Mouse (Mus musculus): ENCODE results near the gene Zcchc3. TPM values are rescaled to one million over a fixed set of nuclear protein-coding genes. Genes with fewer than 3 reads are reported as not detected.

Zcchc3 gene
- polyA plus RNA-seq, 1 experiment from 2014 or later = 42.9 TPM

- H3K4me1 ChIP-seq (replicated peaks; ENCODE audit: control insufficient read depth, insufficient read depth, low read length) = peaks cover 13% of the 10 kb centered on the region
- H3K9me3 ChIP-seq (ENCODE audit: control insufficient read depth, low read length) = no peaks in the 10 kb centered on the region
- ATAC-seq (ENCODE audit: low FRiP score) = no peak
- peak; percentile 45 for DNase-seq (ENCODE audit: low spot score)
- H3K4me2 ChIP-seq (replicated peaks; ENCODE audit: low read depth, low read length) = peak overlapping the region; percentile 91
- H3K36me3 ChIP-seq (ENCODE audit: control insufficient read depth, insufficient read depth, low read length) = no peaks in the 10 kb centered on the region
- 1% methylated on average over 21 of the region's 21 CpGs for WGBS
- peak overlapping the region; percentile 99 for H3K9ac ChIP-seq (ENCODE audit: low read depth, low read length)
- no peaks in the 10 kb centered on the region for H3K27me3 ChIP-seq (ENCODE audit: control insufficient read depth, insufficient read depth, low read length)
- H3K4me3 ChIP-seq (ENCODE audit: low read depth, low read length) = peak overlapping the region; percentile 92
- H3K27ac ChIP-seq (ENCODE audit: low read depth, low read length) = peak overlapping the region; percentile 95
Observed at GRCm38 (mm10) chr2:152413158-152413764, 1.6 kb downstream of the Zcchc3 start.

- H3K27ac ChIP-seq (ENCODE audit: low read depth, low read length) = peak overlapping the region; percentile 65; the same call in 1 of the 2 replicates
- no peaks in the 10 kb centered on the region for H3K27me3 ChIP-seq (ENCODE audit: control insufficient read depth, insufficient read depth, low read length)
- WGBS = 3% methylated on average over 15 of the region's 15 CpGs
- H3K9ac ChIP-seq (ENCODE audit: low read depth, low read length) = peak overlapping the region; percentile 99
- H3K36me3 ChIP-seq (ENCODE audit: control insufficient read depth, insufficient read depth, low read length) = no peaks in the 10 kb centered on the region
- peak overlapping the region; percentile 91 for H3K4me2 ChIP-seq (replicated peaks; ENCODE audit: low read depth, low read length)
- peak; percentile 51 for DNase-seq (ENCODE audit: low spot score)
- H3K4me1 ChIP-seq (replicated peaks; ENCODE audit: control insufficient read depth, insufficient read depth, low read length) = peaks cover 13% of the 10 kb centered on the region
- H3K4me3 ChIP-seq (ENCODE audit: low read depth, low read length) = peak overlapping the region; percentile 92
- no peak for ATAC-seq (ENCODE audit: low FRiP score)
- no peaks in the 10 kb centered on the region for H3K9me3 ChIP-seq (ENCODE audit: control insufficient read depth, low read length)
Observed at GRCm38 (mm10) chr2:152412526-152413157, 2.2 kb downstream of the Zcchc3 start.

GRCm38 (mm10) chr2:152411471-152411870 is 3.4 kb downstream of the Zcchc3 start:
- no peaks in the 10 kb centered on the region for H3K27me3 ChIP-seq (ENCODE audit: control insufficient read depth, insufficient read depth, low read length)
- ATAC-seq (ENCODE audit: low FRiP score) (0 out of 2 replicates have a peak, but pooled peaks have one; percentile 3), DNase-seq (ENCODE audit: low spot score) (no peak)
- no peaks in the 10 kb centered on the region for H3K9me3 ChIP-seq (ENCODE audit: control insufficient read depth, low read length)
- H3K4me1 ChIP-seq (replicated peaks; ENCODE audit: control insufficient read depth, insufficient read depth, low read length) = peaks cover 14% of the 10 kb centered on the region
- 3% methylated on average over 7 of the region's 7 CpGs for WGBS
- no peaks in the 10 kb centered on the region for H3K36me3 ChIP-seq (ENCODE audit: control insufficient read depth, insufficient read depth, low read length)
- H3K9ac ChIP-seq (ENCODE audit: low read depth, low read length) = peak overlapping the region; percentile 49
- peak overlapping the region; percentile 91 for H3K4me2 ChIP-seq (replicated peaks; ENCODE audit: low read depth, low read length)
- peak overlapping the region; percentile 95 for H3K27ac ChIP-seq (ENCODE audit: low read depth, low read length)
- H3K4me3 ChIP-seq (ENCODE audit: low read depth, low read length) = peak overlapping the region; percentile 25

DNA sequence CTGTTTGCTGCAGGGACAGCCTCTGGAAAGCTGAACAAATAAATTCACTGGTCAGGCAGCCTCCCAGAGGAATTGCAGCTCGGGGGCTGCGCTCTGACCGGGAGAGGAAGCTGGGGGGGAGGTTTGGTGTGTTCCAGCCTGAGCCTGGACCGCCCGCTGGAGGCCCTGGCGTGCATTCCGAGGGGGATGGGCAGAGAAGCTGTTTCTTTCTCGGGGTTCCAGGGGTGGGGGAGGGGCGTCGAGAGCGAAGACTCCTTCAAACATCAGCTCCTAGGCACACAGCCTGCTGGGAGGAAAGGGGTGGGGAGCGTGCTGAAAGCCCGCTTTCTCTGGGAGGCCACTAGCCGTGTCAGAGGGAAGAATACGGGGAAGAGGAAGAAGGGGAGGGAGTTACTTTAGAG is 3.9 kb downstream of the Zcchc3 start:
- H3K4me2 ChIP-seq (replicated peaks; ENCODE audit: low read depth, low read length) = peak overlapping the region; percentile 91
- peak overlapping the region; percentile 95 for H3K27ac ChIP-seq (ENCODE audit: low read depth, low read length)
- ATAC-seq (ENCODE audit: low FRiP score) = peak; percentile 78
- H3K27me3 ChIP-seq (ENCODE audit: control insufficient read depth, insufficient read depth, low read length) = no peaks in the 10 kb centered on the region
- H3K9ac ChIP-seq (ENCODE audit: low read depth, low read length) = peak overlapping the region; percentile 49
- H3K4me1 ChIP-seq (replicated peaks; ENCODE audit: control insufficient read depth, insufficient read depth, low read length) = peaks cover 16% of the 10 kb centered on the region
- WGBS = under 1% methylated on average over 15 of the region's 15 CpGs
- no peaks in the 10 kb centered on the region for H3K36me3 ChIP-seq (ENCODE audit: control insufficient read depth, insufficient read depth, low read length)
- H3K9me3 ChIP-seq (ENCODE audit: control insufficient read depth, low read length) = no peaks in the 10 kb centered on the region
- DNase-seq (ENCODE audit: low spot score) = peak; percentile 93
- H3K4me3 ChIP-seq (ENCODE audit: low read depth, low read length) = peak overlapping the region; percentile 25

GRCm38 (mm10) chr2:152409781-152410180 is 5.0 kb downstream of the Zcchc3 start:
- DNase-seq (ENCODE audit: low spot score) (no peak), ATAC-seq (ENCODE audit: low FRiP score) (no peak)
- Histone ChIP-seq H3K9ac (ENCODE audit: low read depth, low read length) (no peak overlapping the region), H3K36me3 (ENCODE audit: control insufficient read depth, insufficient read depth, low read length) (no peaks in the 10 kb centered on the region), H3K27me3 (ENCODE audit: control insufficient read depth, insufficient read depth, low read length) (no peaks in the 10 kb centered on the region), H3K4me3 (ENCODE audit: low read depth, low read length) (no peak overlapping the region), H3K4me1 (replicated peaks; ENCODE audit: control insufficient read depth, insufficient read depth, low read length) (peaks cover 16% of the 10 kb centered on the region), H3K9me3 (ENCODE audit: control insufficient read depth, low read length) (no peaks in the 10 kb centered on the region), H3K27ac (ENCODE audit: low read depth, low read length) (peak overlapping the region; percentile 95), H3K4me2 (replicated peaks; ENCODE audit: low read depth, low read length) (no peak overlapping the region)
- 80% methylated on average over 6 of the region's 6 CpGs for WGBS

DNA sequence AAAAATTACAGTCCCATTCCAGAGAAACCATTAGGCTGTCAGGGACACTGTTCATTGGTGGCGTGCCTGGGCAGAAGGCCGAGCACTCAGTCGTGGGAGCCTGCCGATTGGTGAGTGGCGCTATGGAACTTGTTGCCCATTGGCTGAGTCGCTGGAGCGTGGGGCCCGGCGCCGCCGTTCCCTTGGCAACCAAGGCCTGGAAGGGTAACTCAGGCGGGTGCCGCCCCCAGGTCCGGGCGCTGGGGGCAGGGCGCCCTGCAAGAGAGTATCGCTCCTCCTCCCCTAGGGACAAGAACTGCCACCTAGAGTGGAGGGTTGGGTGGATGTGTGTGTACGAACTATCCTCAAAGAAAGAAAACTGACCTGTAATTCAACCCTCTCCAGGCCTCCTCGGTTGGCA is 8.7 kb downstream of the Zcchc3 start:
- peaks cover 12% of the 10 kb centered on the region for H3K4me1 ChIP-seq (replicated peaks; ENCODE audit: control insufficient read depth, insufficient read depth, low read length)
- H3K9me3 ChIP-seq (ENCODE audit: control insufficient read depth, low read length) = no peaks in the 10 kb centered on the region
- H3K36me3 ChIP-seq (ENCODE audit: control insufficient read depth, insufficient read depth, low read length) = no peaks in the 10 kb centered on the region
- H3K4me2 ChIP-seq (replicated peaks; ENCODE audit: low read depth, low read length) = peak overlapping the region; percentile 41
- H3K9ac ChIP-seq (ENCODE audit: low read depth, low read length) = peak overlapping the region; percentile 32; the same call in 1 of the 2 replicates
- ATAC-seq (ENCODE audit: low FRiP score) (peak; percentile 94), DNase-seq (ENCODE audit: low spot score) (peak; percentile 96)
- H3K4me3 ChIP-seq (ENCODE audit: low read depth, low read length) = peak overlapping the region; percentile 21
- WGBS = under 1% methylated on average over 19 of the region's 19 CpGs
- H3K27me3 ChIP-seq (ENCODE audit: control insufficient read depth, insufficient read depth, low read length) = no peaks in the 10 kb centered on the region
- peak overlapping the region; percentile 70 for H3K27ac ChIP-seq (ENCODE audit: low read depth, low read length)

GRCm38 (mm10) chr2:152399122-152399542 is 15.7 kb downstream of the Zcchc3 start:
- no peak for ATAC-seq (ENCODE audit: low FRiP score)
- no peak for DNase-seq (ENCODE audit: low spot score)
- H3K36me3 ChIP-seq (ENCODE audit: control insufficient read depth, insufficient read depth, low read length) = no peaks in the 10 kb centered on the region
- H3K27ac ChIP-seq (ENCODE audit: low read depth, low read length) = peak overlapping the region; percentile 99
- H3K27me3 ChIP-seq (ENCODE audit: control insufficient read depth, insufficient read depth, low read length) = no peaks in the 10 kb centered on the region
- 0% methylated on average over 13 of the region's 13 CpGs for WGBS
- peak overlapping the region; percentile 87 for H3K4me2 ChIP-seq (replicated peaks; ENCODE audit: low read depth, low read length)
- H3K9me3 ChIP-seq (ENCODE audit: control insufficient read depth, low read length) = no peaks in the 10 kb centered on the region
- peak overlapping the region; percentile 79 for H3K4me3 ChIP-seq (ENCODE audit: low read depth, low read length)
- peaks cover 9% of the 10 kb centered on the region; the same call in 1 of the 2 replicates for H3K4me1 ChIP-seq (replicated peaks; ENCODE audit: control insufficient read depth, insufficient read depth, low read length)
- peak overlapping the region; percentile 96 for H3K9ac ChIP-seq (ENCODE audit: low read depth, low read length)

DNA sequence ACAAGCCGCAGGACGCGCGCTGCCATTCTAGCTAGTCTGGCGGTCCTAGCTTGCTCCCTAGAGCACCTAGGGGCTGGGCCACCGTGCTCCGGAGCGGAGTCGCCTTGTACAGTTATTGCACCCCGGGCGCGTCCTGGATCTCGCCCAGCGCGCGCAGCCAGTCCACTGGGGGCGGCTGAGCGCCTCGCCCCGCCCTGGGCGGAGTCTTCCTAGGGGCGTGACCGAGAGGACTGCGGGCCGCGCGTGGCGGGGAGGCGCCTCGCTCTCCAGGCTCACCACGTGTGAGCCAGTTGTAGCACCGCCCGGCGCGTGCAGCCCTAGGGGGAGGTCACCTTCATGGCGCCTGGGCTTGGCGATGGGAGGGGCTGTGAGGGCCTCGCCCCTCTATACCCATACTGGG is 16.1 kb downstream of the Zcchc3 start:
- peak overlapping the region; percentile 99 for H3K27ac ChIP-seq (ENCODE audit: low read depth, low read length)
- H3K4me3 ChIP-seq (ENCODE audit: low read depth, low read length) = peak overlapping the region; percentile 79
- ATAC-seq (ENCODE audit: low FRiP score) (peak; percentile 72), DNase-seq (ENCODE audit: low spot score) (peak; percentile 93)
- H3K4me1 ChIP-seq (replicated peaks; ENCODE audit: control insufficient read depth, insufficient read depth, low read length) = peaks cover 9% of the 10 kb centered on the region; the same call in 1 of the 2 replicates
- no peaks in the 10 kb centered on the region for H3K9me3 ChIP-seq (ENCODE audit: control insufficient read depth, low read length)
- H3K9ac ChIP-seq (ENCODE audit: low read depth, low read length) = peak overlapping the region; percentile 96
- no peaks in the 10 kb centered on the region for H3K27me3 ChIP-seq (ENCODE audit: control insufficient read depth, insufficient read depth, low read length)
- H3K4me2 ChIP-seq (replicated peaks; ENCODE audit: low read depth, low read length) = peak overlapping the region; percentile 87
- no peaks in the 10 kb centered on the region for H3K36me3 ChIP-seq (ENCODE audit: control insufficient read depth, insufficient read depth, low read length)
- under 1% methylated on average over 38 of the region's 38 CpGs for WGBS
